Mouse (Mus musculus) layer of hippocampus, adult 8-10 months (tissue): ENCODE data around the gene Slco2b1. TPM values are rescaled to one million over a fixed set of nuclear protein-coding genes. Genes with fewer than 3 reads are reported as not detected.
A peak's percentile ranks its signal among the peaks of the same experiment; 100 is the strongest.

Experiments used
- DNase-seq, 2 experiments: peaks; one replicate each; pipeline ENCODE4 v3.0.0; 2022; ENCODE audit warnings: low spot score in 2 of 2
- total RNA-seq, 4 experiments: library from RNA; stranded (reverse); gene quantifications; 2 replicates each; pipeline ENCODE4 v1.2.4; 2022

Gene Slco2b1
- total RNA-seq, 4 experiments from 2014 or later = 11.6 to 32.5 (median 21.0) TPM

GRCm38 (mm10) chr7:99654244-99654643 is 56.9 kb downstream of the Slco2b1 start:
- no peak for DNase-seq

DNA sequence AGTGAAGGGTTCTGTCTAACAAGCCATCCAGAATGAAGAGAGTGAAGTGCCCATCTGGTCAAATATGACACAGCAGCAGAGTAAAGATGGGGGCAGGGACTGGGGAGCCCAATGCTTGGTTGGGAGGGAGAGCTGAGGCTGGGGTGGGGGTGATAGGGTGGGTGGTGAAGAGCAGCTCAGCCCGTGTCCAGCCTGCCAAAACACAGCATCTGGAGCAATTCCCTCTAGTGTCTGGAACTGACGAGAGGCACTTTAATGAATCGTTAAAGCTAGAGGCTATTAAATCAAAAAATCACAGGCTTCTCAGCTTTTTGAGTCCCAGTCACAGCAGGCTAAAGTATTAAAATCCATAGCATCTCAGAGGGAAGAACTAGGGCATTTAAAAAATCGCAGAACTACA is 61.6 kb downstream of the Slco2b1 start:
- no peak for DNase-seq

GRCm38 (mm10) chr7:99648623-99649022 is 62.5 kb downstream of the Slco2b1 start:
- no peak for DNase-seq

DNA sequence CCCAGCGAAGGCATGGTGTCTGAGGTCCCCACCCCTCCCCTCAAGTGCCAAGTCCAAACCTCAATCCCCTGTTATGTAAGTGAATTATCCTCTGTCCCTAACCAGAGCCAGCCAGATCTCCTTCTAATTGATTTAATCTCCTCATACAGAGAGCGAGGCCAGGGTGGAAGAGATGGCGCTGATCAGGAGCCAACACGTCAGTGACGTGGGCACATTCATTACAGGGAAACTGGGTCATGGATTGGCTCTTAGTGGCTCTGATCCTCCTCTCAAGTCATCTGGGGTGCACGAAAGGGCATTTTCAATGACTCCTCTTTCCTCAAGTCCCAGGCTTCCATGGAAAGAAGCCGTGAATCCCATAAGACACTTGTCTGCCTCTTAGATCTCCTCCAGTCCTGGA is 66.4 kb downstream of the Slco2b1 start:
- no peak for DNase-seq

DNA sequence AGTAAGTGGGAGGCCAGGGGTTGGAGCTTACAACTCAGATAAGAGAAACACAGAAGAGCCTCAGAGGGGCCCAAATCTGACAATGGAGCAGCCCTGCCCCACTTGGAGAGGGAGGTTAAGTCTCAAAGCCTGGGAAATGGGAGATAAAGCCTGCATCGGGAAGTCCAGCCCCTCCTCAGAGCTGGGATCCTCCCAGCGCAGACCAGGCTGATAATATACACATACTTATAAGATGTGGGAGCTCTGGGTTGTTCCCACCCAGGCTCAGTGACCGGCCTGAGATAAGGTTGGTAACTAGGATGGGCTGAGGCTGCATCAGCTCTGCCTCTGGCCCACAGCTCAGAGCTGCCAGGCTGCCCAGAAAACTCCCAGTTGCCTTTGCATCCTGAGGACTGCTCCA is 69.1 kb downstream of the Slco2b1 start:
- DNase-seq = no peak

GRCm38 (mm10) chr7:99641245-99641644 is 69.9 kb downstream of the Slco2b1 start:
- DNase-seq = no peak

DNA sequence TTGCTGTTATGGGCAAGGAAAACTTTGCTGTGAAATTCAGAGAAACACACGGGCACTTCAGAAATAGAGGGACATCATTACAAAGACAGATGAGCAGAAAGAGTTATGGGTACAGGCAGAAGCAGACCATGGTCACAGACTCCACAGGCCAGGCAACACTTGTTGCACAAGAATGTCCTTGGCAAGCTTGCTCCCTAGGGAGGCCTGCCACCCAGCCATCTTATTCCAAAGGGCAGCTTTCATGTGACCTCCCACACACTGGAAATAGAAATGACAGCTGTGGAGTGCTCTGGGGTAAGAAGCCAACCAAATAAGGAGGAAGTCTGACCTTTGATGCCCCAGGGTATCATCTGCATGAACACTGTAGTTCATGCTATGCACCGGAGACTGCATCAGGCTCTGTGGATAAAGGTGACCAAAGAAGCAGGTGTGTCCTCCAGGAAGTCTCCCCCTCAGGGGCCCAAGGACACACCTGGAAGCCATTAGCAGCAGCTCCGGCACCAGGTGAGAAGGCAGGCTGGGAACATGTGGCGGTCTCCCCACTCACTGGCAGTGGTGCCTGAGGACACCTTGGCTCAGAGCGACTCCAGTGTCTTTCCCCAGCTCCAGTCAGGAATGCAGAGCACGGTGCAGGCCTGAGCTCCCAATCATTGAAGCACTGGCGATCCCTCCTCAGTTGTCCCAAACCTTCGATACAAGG is 77.0 kb downstream of the Slco2b1 start:
- DNase-seq = no peak

GRCm38 (mm10) chr7:99632286-99632685 is 78.9 kb downstream of the Slco2b1 start:
- no peak for DNase-seq

- no peak for DNase-seq
These were observed 83.8 kb downstream of the Slco2b1 start for GRCm38 (mm10) chr7:99627366-99627765.

- DNase-seq = no peak
These were observed 84.5 kb downstream of the Slco2b1 start, which contains the start of gene Tpbgl for GRCm38 (mm10) chr7:99626376-99627270. Tpbgl (minus strand) TSS chr7:99627103.

DNA sequence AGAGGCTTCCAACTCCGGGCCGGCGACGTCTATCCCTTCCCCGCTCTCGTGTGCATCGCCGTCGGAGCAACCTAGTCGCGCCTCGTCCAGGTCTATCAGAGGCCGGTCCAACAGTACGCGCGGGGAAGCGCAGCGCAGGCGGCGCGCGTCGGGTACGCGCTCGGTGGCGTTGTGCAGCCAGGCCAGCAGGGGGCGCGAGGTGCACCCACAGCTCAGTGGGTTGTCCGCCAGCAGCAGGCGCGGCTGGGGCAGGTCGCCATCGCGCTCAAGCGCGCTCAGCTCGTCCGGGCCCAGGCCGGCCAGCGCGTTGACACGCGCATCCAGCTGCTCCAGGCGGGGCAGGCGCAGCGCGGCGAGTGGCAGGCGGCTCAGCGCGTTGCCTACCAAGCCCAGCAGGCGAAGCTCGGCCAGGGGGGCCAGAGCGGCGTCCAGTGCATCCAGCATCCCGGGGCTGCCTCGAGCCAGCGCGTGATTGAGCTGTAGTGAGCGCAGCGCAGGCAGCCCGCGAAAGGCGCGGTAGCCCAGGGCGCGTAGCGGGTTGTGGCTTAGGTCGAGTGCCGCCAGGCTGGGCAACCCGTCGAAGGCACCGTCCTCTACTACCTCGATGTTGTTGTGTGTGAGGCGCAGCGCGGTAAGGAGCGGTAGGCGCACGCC is 85.3 kb downstream of the Slco2b1 start:
- DNase-seq = peak; percentile 73 to 88

GRCm38 (mm10) chr7:99618860-99619259 is 92.3 kb downstream of the Slco2b1 start:
- DNase-seq = peak in 1 of 2 experiments; percentile 27

DNA sequence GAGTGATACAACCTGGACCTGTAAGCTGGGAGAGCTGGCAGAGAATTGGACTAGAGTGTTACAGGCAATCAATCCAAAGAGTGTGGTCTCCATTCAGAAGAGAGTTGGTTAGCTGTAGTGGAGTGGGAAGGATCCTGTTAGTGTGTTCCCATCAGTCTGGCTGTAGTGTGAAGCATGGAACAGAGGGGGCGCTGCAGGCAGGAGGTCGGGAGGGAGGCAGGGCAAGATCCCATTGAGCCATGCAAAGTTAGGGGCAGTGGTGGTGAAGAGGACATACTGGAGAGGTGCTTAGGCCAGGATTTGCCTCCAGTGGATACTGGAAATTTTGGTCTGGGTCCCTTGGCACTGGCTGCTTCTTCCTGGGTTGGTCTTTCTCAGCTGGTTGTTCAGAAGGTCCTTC is 92.9 kb downstream of the Slco2b1 start:
- no peak for DNase-seq

Other genes starting within 250 kb of the Slco2b1 start
- gene Klhl35, start 245.3 kb downstream of the Slco2b1 start, total RNA-seq = 1 to 10 TPM; 1.2 to 4.2 (median 2.5) TPM
- 100 to 1,000 TPM; 222 to 342 (median 280) TPM for gene Rps3, start 227.6 kb downstream of the Slco2b1 start, total RNA-seq
- 100 to 1,000 TPM; 138 to 175 (median 160) TPM for gene Arrb1, start 175.9 kb downstream of the Slco2b1 start, total RNA-seq
- gene Tpbgl, start 84.2 kb downstream of the Slco2b1 start, total RNA-seq = 1 to 10 TPM; 5.0 to 7.3 (median 6.6) TPM
- gene Olfr520, start 18.9 kb upstream of the Slco2b1 start, total RNA-seq = under 1 TPM in 1 of 4 experiments, not detected in 3; 0.34 TPM
- gene Olfr521, start 52.2 kb upstream of the Slco2b1 start, total RNA-seq = not detected
- gene Neu3, start 117.1 kb upstream of the Slco2b1 start, total RNA-seq = 1 to 10 TPM; 2.7 to 4.0 (median 3.5) TPM
- gene Xrra1, start 147.8 kb upstream of the Slco2b1 start, total RNA-seq = 1 to 10 TPM in 3 of 4 experiments, under 1 TPM in 1; 0.57 to 1.6 (median 1.2) TPM
- 100 to 1,000 TPM in 1 of 4 experiments, 10 to 100 TPM in 3; 88.4 to 103 (median 94.7) TPM for gene Spcs2, start 152.1 kb upstream of the Slco2b1 start, total RNA-seq